Mouse (Mus musculus): ENCODE data around the gene Il9r. TPM values are rescaled to one million over a fixed set of nuclear protein-coding genes. Genes with fewer than 3 reads are reported as not detected.

Gene Il9r
- total RNA-seq, 2 experiments from 2014 or later: not detected

- no peak for DNase-seq (ENCODE audit: low spot score in 2 of 2)
Measured at GRCm38 (mm10) chr11:32160341-32160740, 39.7 kb downstream of the Il9r start.

GRCm38 (mm10) chr11:32159176-32159575 lies 40.9 kb downstream of the Il9r start:
- no peak for DNase-seq (ENCODE audit: low spot score in 2 of 2)

- peak; percentile 67 to 77 for DNase-seq (ENCODE audit: low spot score in 2 of 2)
Measured at GRCm38 (mm10) chr11:32157791-32158594, 42.1 kb downstream of the Il9r start.

GRCm38 (mm10) chr11:32156854-32157630 lies 43.0 kb downstream of the Il9r start:
- no peak for DNase-seq (ENCODE audit: low spot score in 2 of 2)

- no peak for DNase-seq (ENCODE audit: low spot score in 2 of 2)
Measured at GRCm38 (mm10) chr11:32153216-32153615, 46.9 kb downstream of the Il9r start.

GRCm38 (mm10) chr11:32152814-32153213 lies 47.3 kb downstream of the Il9r start:
- DNase-seq (ENCODE audit: low spot score in 2 of 2): no peak

GRCm38 (mm10) chr11:32151243-32151642 lies 48.8 kb downstream of the Il9r start:
- DNase-seq (ENCODE audit: low spot score in 2 of 2): no peak

GRCm38 (mm10) chr11:32149605-32150004 lies 50.5 kb downstream of the Il9r start:
- no peak for DNase-seq (ENCODE audit: low spot score in 2 of 2)

GRCm38 (mm10) chr11:32142771-32143170 lies 57.3 kb downstream of the Il9r start:
- DNase-seq (ENCODE audit: low spot score in 2 of 2): no peak

GRCm38 (mm10) chr11:32141627-32142586 lies 58.2 kb downstream of the Il9r start:
- peak; percentile 57 to 68 for DNase-seq (ENCODE audit: low spot score in 2 of 2)

GRCm38 (mm10) chr11:32141034-32141433 lies 59.0 kb downstream of the Il9r start:
- peak in 1 of 2 experiments; percentile 78 for DNase-seq (ENCODE audit: low spot score in 2 of 2)

GRCm38 (mm10) chr11:32139528-32139961 lies 60.5 kb downstream of the Il9r start:
- DNase-seq (ENCODE audit: low spot score in 2 of 2): no peak

GRCm38 (mm10) chr11:32138614-32138964 lies 61.5 kb downstream of the Il9r start:
- no peak for DNase-seq (ENCODE audit: low spot score in 2 of 2)

GRCm38 (mm10) chr11:32137719-32138613 lies 62.1 kb downstream of the Il9r start:
- no peak for DNase-seq (ENCODE audit: low spot score in 2 of 2)

Other genes with a start within 250 kb of the Il9r start
- not detected for gene 4930524B15Rik, start 234.7 kb downstream of the Il9r start, total RNA-seq (2021)
- 100 to 1,000 TPM; 720 to 722 TPM for gene Nsg2, start 199.8 kb downstream of the Il9r start, total RNA-seq (2021)
- 10 to 100 TPM; 25.0 to 28.1 TPM for gene Snrnp25, start 5.1 kb upstream of the Il9r start, total RNA-seq (2021)
- gene Rhbdf1, start 22.0 kb upstream of the Il9r start, total RNA-seq (2021): 10 to 100 TPM; 10.3 to 14.5 TPM
- 10 to 100 TPM; 16.2 to 16.3 TPM for gene Mpg, start 26.2 kb upstream of the Il9r start, total RNA-seq (2021)
- gene Nprl3, start 67.4 kb upstream of the Il9r start, total RNA-seq (2021): 10 to 100 TPM; 48.6 to 49.0 TPM
- gene Hba-x, start 76.1 kb upstream of the Il9r start, total RNA-seq (2021): not detected
- gene Hba-a1, start 83.2 kb upstream of the Il9r start, total RNA-seq (2021): 100 to 1,000 TPM; 298 to 318 TPM
- gene Hbq1b, start 86.7 kb upstream of the Il9r start, total RNA-seq (2021): 1 to 10 TPM in 1 of 2 experiments, not detected in 1; 1.6 TPM
- gene Hba-a2, start 96.2 kb upstream of the Il9r start, total RNA-seq (2021): 100 to 1,000 TPM; 253 to 257 TPM
- gene Hbq1a, start 99.8 kb upstream of the Il9r start, total RNA-seq (2021): 1 to 10 TPM in 1 of 2 experiments, under 1 TPM in 1; 0.97 to 1.3 TPM
- gene Sh3pxd2b, start 147.5 kb upstream of the Il9r start, total RNA-seq (2021): 10 to 100 TPM; 10.0 to 12.0 TPM